Mouse (Mus musculus) gastrocnemius, postnatal 25 days (tissue): ENCODE measurements around the gene Hes6. TPM values are rescaled to one million over a fixed set of nuclear protein-coding genes. Genes with fewer than 3 reads are reported as not detected.
A peak's percentile ranks its signal among the peaks of the same experiment; 100 is the strongest.

ENCODE experiments used
- DNase-seq: peaks from one replicate; pipeline ENCODE4 v3.0.0; 2022
- total RNA-seq, 2 experiments: library from RNA; stranded (reverse); gene quantifications; 1 replicate in 1 of 2; 2 replicates in 1 of 2; pipeline ENCODE4 v1.2.3; 2021

The Hes6 gene
- total RNA-seq, 2 experiments from 2014 or later: 6.9 to 8.6 TPM

DNA sequence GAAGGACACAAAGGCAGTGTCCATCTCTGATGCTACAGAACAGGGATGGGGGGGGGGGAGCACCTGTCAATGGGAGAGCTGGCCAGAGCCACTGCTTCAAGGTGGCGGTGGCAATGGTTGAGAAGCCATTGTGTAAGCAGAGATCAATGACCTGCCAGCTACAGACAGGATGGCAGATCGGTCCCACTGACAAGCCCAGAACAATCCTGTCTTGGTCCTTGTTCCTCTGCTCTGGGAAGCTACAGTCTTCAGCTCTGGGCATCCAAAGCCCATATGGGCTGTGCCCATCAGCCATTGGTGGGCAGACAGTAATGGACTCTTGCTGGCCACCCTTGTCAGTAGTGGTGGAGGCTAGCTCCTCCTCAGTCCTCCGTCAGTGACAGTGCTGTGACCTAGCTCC lies 28.0 kb upstream of the Hes6 start:
- no peak for DNase-seq

GRCm38 (mm10) chr1:91439776-91440175 lies 25.9 kb upstream of the Hes6 start:
- DNase-seq: no peak

- DNase-seq: no peak
These were observed 23.7 kb upstream of the Hes6 start for GRCm38 (mm10) chr1:91437573-91437972.

GRCm38 (mm10) chr1:91437083-91437400 lies 23.2 kb upstream of the Hes6 start:
- DNase-seq: no peak

DNA sequence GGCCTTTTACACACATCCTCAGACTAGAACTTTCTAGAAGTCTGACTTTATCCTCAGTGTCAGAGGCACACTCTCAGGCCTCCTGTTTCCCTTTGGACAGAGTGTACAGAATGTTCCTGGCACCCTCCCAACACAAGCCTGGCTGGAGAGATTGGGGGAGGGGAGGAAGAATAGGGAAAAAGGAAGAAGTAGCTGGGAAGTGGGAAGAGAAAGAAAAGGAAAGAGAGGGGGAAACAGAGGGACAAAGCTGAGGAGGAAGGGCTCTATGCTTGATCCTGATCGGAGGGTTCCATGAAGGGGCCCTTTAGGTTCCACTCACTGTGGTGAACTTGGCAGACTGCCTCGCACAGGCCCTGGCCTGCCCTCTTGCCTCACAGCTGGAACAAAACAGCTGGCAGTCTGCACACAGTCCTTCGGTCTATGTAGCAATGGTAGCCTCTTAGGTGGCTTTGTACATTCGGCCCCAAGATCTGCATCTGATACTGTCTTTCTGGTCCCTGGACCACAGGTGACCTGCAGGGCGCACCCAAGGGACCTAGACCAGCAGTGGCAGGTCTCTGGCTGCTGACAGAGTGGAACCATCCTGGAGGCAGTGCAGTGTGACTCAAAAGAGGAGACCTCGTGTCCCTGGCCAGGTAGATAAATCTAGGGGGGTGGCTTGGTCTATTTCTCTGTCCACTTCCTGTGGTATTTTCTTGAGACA lies 22.7 kb upstream of the Hes6 start:
- DNase-seq: peak; percentile 80

DNA sequence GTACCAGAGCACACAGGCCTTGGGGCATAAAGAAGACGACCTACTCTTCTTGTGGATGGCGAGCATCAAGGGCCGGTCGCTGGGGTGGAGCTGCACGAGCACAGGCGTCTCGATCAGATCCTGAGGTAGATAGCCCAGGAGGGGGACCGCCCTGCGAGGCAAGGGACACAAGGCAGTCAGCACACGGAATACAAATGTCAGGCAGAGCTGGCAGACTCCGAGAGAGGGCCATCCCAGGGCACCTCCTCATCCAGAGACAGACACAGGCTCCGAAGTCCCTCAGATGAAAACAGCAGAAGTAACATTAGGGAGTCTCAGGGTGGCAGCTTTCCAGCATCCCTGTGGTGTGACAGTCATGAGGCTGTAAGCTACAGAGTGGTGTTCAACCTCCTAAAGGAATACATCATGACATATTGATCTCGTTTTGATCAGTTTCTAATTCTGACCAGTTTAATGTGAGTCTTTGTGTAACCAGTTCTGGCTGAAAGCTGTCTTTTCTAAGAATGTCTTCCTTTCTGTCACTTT lies 21.8 kb upstream of the Hes6 start:
- no peak for DNase-seq

- DNase-seq: no peak
These were observed 21.1 kb upstream of the Hes6 start for GRCm38 (mm10) chr1:91434905-91435304.

DNA sequence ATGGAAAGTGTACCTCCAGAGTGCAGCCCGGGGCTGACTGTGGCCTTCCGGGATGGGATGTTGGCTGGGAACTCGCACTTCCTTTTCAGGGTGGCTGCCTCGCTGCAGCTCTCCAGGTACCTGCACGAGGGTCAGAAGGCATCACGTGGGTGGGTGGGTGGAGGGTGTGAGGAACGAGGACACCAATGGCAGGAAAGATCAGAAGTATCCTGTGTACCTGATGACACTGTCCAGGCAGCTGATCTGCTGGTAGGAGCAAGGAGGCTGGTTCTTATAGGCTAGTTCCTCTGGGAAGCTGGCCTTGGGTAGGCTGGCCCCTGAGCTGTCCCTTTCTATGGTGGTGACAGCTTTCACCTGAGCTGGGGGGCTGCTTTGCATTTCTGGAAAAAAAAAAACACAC lies 16.9 kb upstream of the Hes6 start:
- DNase-seq: no peak

GRCm38 (mm10) chr1:91429212-91429611 lies 15.4 kb upstream of the Hes6 start:
- no peak for DNase-seq

DNA sequence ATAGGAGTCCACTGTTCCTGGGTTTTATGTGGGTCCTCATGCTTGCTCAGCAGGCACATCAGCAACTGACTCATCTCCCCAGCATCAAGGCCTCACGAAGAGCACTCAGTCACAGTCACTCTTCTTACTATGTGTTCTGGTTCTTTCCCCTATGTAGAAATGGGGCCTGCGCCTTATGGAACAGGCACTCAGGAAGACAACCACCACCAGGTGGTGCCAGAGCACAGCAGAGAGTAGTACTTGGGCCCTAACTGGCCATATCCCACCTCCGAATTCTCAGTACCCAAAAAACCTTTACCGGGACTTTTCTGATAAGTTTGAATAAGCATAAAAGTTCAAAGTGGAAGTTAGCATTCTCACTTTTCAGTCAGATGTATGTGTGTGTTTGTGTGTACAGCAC lies 14.8 kb upstream of the Hes6 start:
- DNase-seq: peak; percentile 53

DNA sequence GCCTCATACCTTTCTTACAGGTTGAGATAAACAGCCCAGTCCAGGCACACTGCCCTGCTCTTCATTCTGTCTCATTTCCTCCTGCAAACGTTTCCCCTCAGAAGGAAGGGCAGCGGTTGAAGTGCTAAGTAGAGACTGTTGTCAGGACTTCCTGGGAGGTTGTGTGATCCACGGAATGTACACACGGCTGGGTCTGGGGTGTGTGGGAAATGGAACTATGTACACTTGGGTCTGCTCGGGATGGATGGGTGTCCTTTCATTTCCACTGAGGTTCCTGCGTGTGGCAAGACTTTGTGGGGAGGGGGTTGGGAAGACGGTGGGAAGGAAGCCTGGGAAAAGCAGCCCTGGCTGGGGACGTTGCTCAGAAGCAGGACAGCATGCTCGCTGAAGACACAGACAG lies 12.6 kb upstream of the Hes6 start:
- DNase-seq: no peak

DNA sequence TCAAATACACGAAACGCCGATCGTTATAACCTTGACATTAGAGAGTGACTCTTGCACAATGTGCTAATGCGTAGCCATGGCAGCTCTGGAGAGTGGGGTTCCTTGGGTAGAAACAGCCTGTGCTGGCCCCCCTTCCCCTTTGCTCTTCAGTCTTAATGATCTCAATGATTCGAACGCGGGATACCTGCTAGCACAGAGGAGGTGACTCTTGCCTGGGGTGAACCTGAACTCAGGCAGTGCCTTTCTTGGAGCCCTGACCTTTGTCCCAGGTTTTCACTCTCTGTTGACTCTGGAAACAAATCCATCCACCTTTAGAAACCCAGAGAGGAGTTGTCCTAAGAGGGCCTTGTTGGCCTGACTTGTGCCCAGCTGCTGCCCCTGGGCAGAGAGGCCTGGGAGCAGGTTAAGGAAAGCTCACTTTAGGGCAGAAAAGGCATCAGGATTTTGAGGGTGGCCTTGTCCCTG lies 6.8 kb upstream of the Hes6 start:
- no peak for DNase-seq

GRCm38 (mm10) chr1:91419862-91420600 lies 6.2 kb upstream of the Hes6 start:
- DNase-seq: no peak

- no peak for DNase-seq
These were observed 4.2 kb upstream of the Hes6 start for GRCm38 (mm10) chr1:91417991-91418390.

GRCm38 (mm10) chr1:91415311-91415710 lies 1.5 kb upstream of the Hes6 start:
- no peak for DNase-seq

- no peak for DNase-seq
These were observed 1.1 kb upstream of the Hes6 start for GRCm38 (mm10) chr1:91414903-91415302.

GRCm38 (mm10) chr1:91413536-91413897 lies 321 bp downstream of the Hes6 start:
- no peak for DNase-seq

- DNase-seq: peak; percentile 97
These were observed 770 bp downstream of the Hes6 start for GRCm38 (mm10) chr1:91413030-91413506.

- DNase-seq: peak; percentile 45
These were observed 1.4 kb downstream of the Hes6 start for GRCm38 (mm10) chr1:91412286-91413029.

DNA sequence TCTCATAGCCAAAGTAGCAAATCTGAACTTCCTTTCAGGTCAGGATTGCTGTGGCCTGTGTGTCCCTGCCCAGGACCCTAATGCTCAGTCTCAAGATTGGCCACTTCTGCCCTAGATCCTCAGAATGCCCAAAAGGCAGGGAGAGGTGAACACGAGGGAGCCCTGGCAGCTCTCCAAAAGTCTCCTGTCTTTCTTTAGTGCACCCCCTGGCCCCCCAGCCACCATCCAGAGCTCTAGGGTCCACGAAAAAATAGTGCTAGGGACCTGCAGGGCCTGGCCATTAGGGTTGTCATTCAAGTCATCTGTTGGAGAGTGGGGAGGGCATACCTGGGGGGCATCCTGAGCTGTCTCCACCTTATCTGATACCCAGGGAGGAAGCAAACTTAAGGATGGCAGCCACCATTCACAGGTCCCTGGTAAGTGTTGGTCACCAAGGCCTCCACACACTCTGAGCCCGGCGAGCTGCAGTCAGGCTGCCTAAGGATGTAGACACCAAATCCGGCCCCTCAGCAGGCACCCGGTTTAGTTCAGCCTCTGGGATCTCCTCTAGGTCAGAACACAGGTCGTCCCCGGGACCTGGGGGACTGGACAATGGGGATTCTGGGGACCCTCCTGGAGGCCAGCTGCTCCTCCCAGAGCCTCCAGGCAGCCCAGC lies 2.1 kb downstream of the Hes6 start:
- no peak for DNase-seq

DNA sequence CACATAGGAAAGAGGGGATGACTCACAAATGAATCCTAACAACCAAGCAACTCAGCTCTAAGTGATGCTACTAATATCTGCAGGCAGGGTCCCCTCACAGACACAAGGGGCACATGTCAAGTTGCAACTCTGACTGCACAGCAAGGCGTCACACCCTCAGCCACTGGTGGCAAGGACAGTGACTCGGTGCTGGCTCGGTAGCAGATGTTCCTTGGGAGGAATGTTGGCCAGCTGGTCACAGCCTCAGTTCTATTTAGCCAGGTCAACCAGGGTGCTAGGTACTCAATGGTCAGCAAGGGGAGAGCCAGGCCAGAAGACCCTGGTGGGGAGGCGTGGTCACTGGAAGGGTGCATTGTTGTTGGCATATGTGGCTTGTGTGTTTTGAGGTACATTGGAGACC lies 6.0 kb downstream of the Hes6 start:
- DNase-seq: peak; percentile 25

DNA sequence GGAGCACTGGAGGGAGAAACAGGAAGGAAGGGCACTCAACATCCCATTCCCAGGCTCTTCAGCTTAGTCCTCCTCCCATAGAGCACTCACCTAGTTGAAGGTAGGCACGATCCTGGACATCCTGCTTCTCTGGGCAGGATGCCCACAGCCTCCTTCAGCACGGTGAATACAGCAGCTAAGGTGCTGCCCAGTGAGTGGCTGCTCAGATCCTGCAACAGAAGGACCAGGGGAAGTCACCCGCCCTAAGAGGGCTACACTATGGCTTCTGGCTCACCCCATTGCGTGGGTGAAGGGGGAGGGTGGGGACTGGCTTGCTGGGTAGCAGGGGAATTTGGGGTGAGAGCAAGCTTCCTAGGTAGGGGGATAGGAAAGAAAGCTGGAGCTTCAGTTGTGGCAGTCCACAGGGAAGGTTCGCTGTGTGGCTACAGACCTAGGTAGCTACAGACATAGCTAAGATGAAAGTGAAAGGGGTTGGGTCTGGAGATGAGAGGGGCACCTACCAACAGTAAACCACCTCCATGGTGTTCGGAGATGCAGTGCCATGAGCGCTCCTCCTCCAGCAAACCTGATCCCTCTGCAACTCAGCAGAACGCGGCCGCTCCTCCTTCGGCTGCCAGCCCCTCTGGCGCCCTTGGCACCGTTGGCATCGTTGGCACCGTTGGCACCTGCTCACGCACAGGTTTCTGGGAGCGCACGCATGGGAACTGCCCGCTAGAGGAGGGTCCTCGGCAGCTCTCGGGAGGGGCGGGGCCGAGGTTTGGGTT lies 8.2 kb downstream of the Hes6 start:
- DNase-seq: peak; percentile 76
